Mouse (Mus musculus) intestine, postnatal 0 days (tissue): ENCODE measurements at regions not wholly inside any gene's neighbourhood (a gene's known extent, or its start where the extent isn't known, plus 50 kb on each side); places are given as distances from the start of the nearest gene placed in this dataset.

ENCODE experiments used
- ATAC-seq: fragments of 200-750 bp; cut with Nextera tagmentation; 2 replicates; pipeline ENCODE4 v1.8.0; 2017; ENCODE audit warnings: mild to moderate bottlenecking, moderate TSS enrichment, moderate library complexity
- H3K27ac ChIP-seq: fragments of 300-500 bp; sonication (generic); 2 replicates; pipeline ENCODE4 v1.5.1; 2014; ENCODE audit warnings: mild to moderate bottlenecking, low read depth, low read length, moderate library complexity
- H3K27me3 ChIP-seq: fragments of 300-500 bp; sonication (generic); replicated peaks from 2 replicates; pipeline ENCODE4 v1.6.1; 2014; ENCODE audit warnings: low read length, mixed read lengths; ENCODE audit not compliant: control insufficient read depth, insufficient read depth
- H3K36me3 ChIP-seq: fragments of 300-500 bp; sonication (generic); 2 replicates; pipeline ENCODE4 v1.6.1; 2014; ENCODE audit warnings: mild to moderate bottlenecking, moderate library complexity; ENCODE audit not compliant: control insufficient read depth, insufficient read depth
- H3K4me1 ChIP-seq: fragments of 300-500 bp; sonication (generic); replicated peaks from 2 replicates; pipeline ENCODE4 v1.6.1; 2014; ENCODE audit warnings: antibody characterized with exemption, low read length, mixed read lengths; ENCODE audit not compliant: control insufficient read depth, insufficient read depth
- H3K4me2 ChIP-seq: fragments of 300-500 bp; sonication (generic); replicated peaks from 2 replicates; pipeline ENCODE4 v1.6.1; 2014; ENCODE audit warnings: low read depth, mild to moderate bottlenecking, moderate library complexity
- H3K4me3 ChIP-seq: fragments of 300-500 bp; sonication (generic); 2 replicates; pipeline ENCODE4 v1.5.1; 2014; ENCODE audit warnings: low read depth, low read length
- H3K9ac ChIP-seq: fragments of 300-500 bp; sonication (generic); 2 replicates; pipeline ENCODE4 v1.6.1; 2014; ENCODE audit warnings: mild to moderate bottlenecking, low read depth, low read length
- H3K9me3 ChIP-seq: fragments of 300-500 bp; sonication (generic); 2 replicates; pipeline ENCODE4 v1.6.1; 2016; ENCODE audit warnings: mixed run types; ENCODE audit not compliant: control insufficient read depth
- CTCF ChIP-seq: sonication (generic); IDR thresholded peaks from 2 replicates; pipeline ENCODE4 v1.5.1; 2016; ENCODE audit warnings: low read depth, mild to moderate bottlenecking, control low read depth, antibody characterized with exemption, moderate library complexity
- whole genome bisulfite sequencing: fragments of 180-500 bp; shearing (Covaris S2); extraction: QIAGEN DNeasy Blood & Tissue Kit; methylation state at CpG from one replicate; pipeline ENCODE4 v1.1.7; 2014; 5-methylcytosine and 5-hydroxymethylcytosine counted together

- no peak for ATAC-seq
- H3K9ac ChIP-seq, result no peak overlapping the region
- no peak for TF ChIP-seq CTCF
- H3K4me1 ChIP-seq, result no peaks in the 10 kb centered on the region
- WGBS, result 70% methylated on average over 5 of the region's 5 CpGs
- H3K4me2 ChIP-seq, result no peak overlapping the region
- H3K27ac ChIP-seq, result no peak overlapping the region
- no peaks in the 10 kb centered on the region for H3K27me3 ChIP-seq
- no peak overlapping the region for H3K4me3 ChIP-seq
- no peaks in the 10 kb centered on the region for H3K9me3 ChIP-seq
- H3K36me3 ChIP-seq, result no peaks in the 10 kb centered on the region
Observed at GRCm38 (mm10) chr11:112121831-112122230, 660.2 kb upstream of the Sox9 start.

DNA sequence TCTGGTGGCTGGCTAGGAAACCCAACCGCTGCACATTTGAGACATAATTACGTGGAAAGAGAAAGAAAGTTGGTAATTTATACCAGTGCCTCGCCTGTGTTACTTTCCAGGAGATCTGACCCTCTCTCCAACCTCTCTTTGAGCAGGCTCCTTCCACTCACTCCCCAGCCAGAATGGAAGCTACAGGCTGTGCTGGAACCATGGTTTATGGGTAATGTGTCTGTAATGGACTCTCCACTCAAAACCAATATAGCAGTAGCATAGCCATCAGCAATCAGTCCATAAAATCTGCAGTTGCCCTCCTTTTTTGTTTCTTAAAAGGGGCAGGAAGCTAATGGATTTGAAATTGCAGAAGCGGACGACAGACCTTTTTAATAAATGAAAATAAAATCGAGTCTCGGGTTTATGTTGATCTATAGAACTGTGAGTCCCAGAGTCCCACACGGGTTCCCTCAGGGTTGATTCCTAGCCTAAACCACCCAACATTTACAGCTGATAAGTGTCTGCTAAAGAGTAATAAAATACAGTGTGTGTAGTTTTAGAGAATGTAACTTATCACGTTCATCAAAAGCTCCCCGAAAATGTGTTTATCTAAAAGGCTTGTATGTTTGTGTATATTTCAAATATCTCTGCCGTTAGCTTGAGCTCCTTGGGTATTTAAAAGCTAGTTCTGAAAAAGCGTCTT lies 656.6 kb upstream of the Sox9 start:
- Histone ChIP-seq H3K4me2 (no peak overlapping the region), H3K36me3 (no peaks in the 10 kb centered on the region), H3K27ac (no peak overlapping the region), H3K27me3 (no peaks in the 10 kb centered on the region), H3K4me3 (no peak overlapping the region), H3K9ac (no peak overlapping the region), H3K4me1 (no peaks in the 10 kb centered on the region), H3K9me3 (no peaks in the 10 kb centered on the region)
- 53% methylated on average over 12 of the region's 12 CpGs for WGBS
- ATAC-seq, result no peak
- no peak for TF ChIP-seq CTCF

- no peak for ATAC-seq
- no peaks in the 10 kb centered on the region for H3K9me3 ChIP-seq
- no peaks in the 10 kb centered on the region for H3K4me1 ChIP-seq
- H3K27ac ChIP-seq, result no peak overlapping the region
- TF ChIP-seq CTCF, result no peak
- no peak overlapping the region for H3K4me3 ChIP-seq
- no peaks in the 10 kb centered on the region for H3K36me3 ChIP-seq
- H3K4me2 ChIP-seq, result no peak overlapping the region
- WGBS, result 75% methylated on average over 4 of the region's 4 CpGs
- H3K9ac ChIP-seq, result no peak overlapping the region
- no peaks in the 10 kb centered on the region for H3K27me3 ChIP-seq
Observed at GRCm38 (mm10) chr11:112130090-112130489, 651.9 kb upstream of the Sox9 start.

- 37% methylated on average over 8 of the region's 8 CpGs for WGBS
- no peak overlapping the region for H3K4me2 ChIP-seq
- ATAC-seq, result no peak
Observed at GRCm38 (mm10) chr11:112137401-112138020, 644.5 kb upstream of the Sox9 start.

DNA sequence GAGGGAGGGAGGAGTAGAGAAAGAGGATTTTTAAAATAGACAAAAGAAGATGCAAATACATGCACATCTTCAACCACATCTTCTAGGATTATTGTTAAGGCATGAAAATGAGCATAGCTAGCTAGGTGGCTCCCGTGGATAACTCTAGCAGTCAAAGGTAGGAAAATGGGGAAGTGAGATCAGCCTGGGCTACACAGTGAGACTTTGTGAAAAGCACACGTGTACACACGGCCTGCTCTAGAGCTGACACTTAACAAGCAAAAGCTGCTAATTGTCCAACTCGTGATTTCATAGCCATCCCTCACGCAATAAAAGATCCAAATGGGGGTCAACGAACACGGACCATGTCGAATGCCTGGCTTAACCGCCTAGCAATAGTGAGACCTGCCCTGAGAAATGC lies 642.0 kb upstream of the Sox9 start:
- Histone ChIP-seq H3K27me3 (no peaks in the 10 kb centered on the region), H3K4me2 (no peak overlapping the region), H3K9ac (no peak overlapping the region), H3K27ac (no peak overlapping the region), H3K9me3 (no peaks in the 10 kb centered on the region), H3K4me1 (no peaks in the 10 kb centered on the region), H3K36me3 (no peaks in the 10 kb centered on the region), H3K4me3 (no peak overlapping the region)
- no peak for ATAC-seq
- no peak for TF ChIP-seq CTCF
- WGBS, result 89% methylated on average over 9 of the region's 9 CpGs

More at GRCm38 (mm10) chr11:112137401-112138020, 644.5 kb upstream of the Sox9 start:
- H3K9ac ChIP-seq, result no peak overlapping the region
- H3K27me3 ChIP-seq, result no peaks in the 10 kb centered on the region
- no peak for TF ChIP-seq CTCF
- no peak overlapping the region for H3K4me3 ChIP-seq
- no peaks in the 10 kb centered on the region for H3K36me3 ChIP-seq
- no peaks in the 10 kb centered on the region for H3K9me3 ChIP-seq
- H3K4me1 ChIP-seq, result no peaks in the 10 kb centered on the region
- H3K27ac ChIP-seq, result no peak overlapping the region

DNA sequence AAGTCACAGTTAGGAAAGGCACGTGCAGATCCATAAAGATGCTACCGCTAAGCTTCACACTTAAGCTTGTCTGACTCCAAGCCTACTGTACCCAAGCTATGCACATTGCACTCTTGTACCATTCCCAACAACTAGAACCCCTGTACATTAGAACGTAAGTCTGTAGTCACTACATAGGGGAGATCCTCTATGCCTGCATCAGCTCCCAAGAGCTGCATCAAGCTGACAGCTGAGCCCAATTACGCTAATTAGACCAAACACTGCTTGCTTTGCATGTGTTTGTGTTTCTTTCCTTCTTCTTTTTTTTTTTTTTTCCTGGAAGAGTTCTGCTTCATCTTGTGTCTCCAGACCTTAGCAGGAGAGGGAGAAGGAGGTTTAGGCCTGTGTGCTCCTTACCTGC lies 641.5 kb upstream of the Sox9 start:
- 95% methylated on average over 4 of the region's 4 CpGs for WGBS
- Histone ChIP-seq H3K9ac (no peak overlapping the region), H3K9me3 (no peaks in the 10 kb centered on the region), H3K36me3 (no peaks in the 10 kb centered on the region), H3K4me1 (no peaks in the 10 kb centered on the region), H3K4me2 (no peak overlapping the region), H3K4me3 (no peak overlapping the region), H3K27me3 (no peaks in the 10 kb centered on the region), H3K27ac (no peak overlapping the region)
- TF ChIP-seq CTCF, result no peak
- ATAC-seq, result no peak
